Mouse (Mus musculus) right cerebral cortex, postnatal 4 days (tissue): ENCODE measurements around the gene Abr.

Experiments used
- DNase-seq: peaks from one replicate; pipeline ENCODE4 v3.0.0-alpha.2; 2022

Abr gene

GRCm38 (mm10) chr11:76515123-76515522, 107.0 kb downstream of the Abr start:
- no peak for DNase-seq

GRCm38 (mm10) chr11:76510977-76511376, 111.1 kb downstream of the Abr start:
- no peak for DNase-seq

- DNase-seq = no peak
Observed at GRCm38 (mm10) chr11:76509751-76510723, 112.1 kb downstream of the Abr start.

GRCm38 (mm10) chr11:76508831-76509595, 113.1 kb downstream of the Abr start:
- no peak for DNase-seq

- DNase-seq = no peak
Observed at GRCm38 (mm10) chr11:76508125-76508524, 114.0 kb downstream of the Abr start.

GRCm38 (mm10) chr11:76507302-76508124, 114.6 kb downstream of the Abr start:
- DNase-seq = peak; percentile 49

GRCm38 (mm10) chr11:76506514-76507228, 115.4 kb downstream of the Abr start:
- no peak for DNase-seq

- DNase-seq = no peak
Observed at GRCm38 (mm10) chr11:76505106-76505505, 117.0 kb downstream of the Abr start.

- DNase-seq = no peak
Observed at GRCm38 (mm10) chr11:76504058-76504457, 118.1 kb downstream of the Abr start.

- DNase-seq = no peak
Observed at GRCm38 (mm10) chr11:76499987-76500386, 122.1 kb downstream of the Abr start.

GRCm38 (mm10) chr11:76499564-76499963, 122.5 kb downstream of the Abr start:
- DNase-seq = no peak

GRCm38 (mm10) chr11:76497769-76498152, 124.4 kb downstream of the Abr start:
- DNase-seq = no peak

- no peak for DNase-seq
Observed at GRCm38 (mm10) chr11:76497066-76497768, 124.9 kb downstream of the Abr start.

GRCm38 (mm10) chr11:76496086-76496771, 125.9 kb downstream of the Abr start:
- DNase-seq = no peak

- DNase-seq = no peak
Observed at GRCm38 (mm10) chr11:76495127-76496028, 126.7 kb downstream of the Abr start.

- DNase-seq = peak; percentile 86
Observed at GRCm38 (mm10) chr11:76494360-76495126, 127.6 kb downstream of the Abr start.

GRCm38 (mm10) chr11:76493811-76494274, 128.3 kb downstream of the Abr start:
- peak; percentile 27 for DNase-seq

GRCm38 (mm10) chr11:76493167-76493566, 128.9 kb downstream of the Abr start:
- no peak for DNase-seq

GRCm38 (mm10) chr11:76491817-76492216, 130.3 kb downstream of the Abr start:
- no peak for DNase-seq
